Mouse (Mus musculus) lung, embryonic 16.5 days (tissue): Measurements from ENCODE around the gene Vstm2l. TPM values are rescaled to one million over a fixed set of nuclear protein-coding genes. Genes with fewer than 3 reads are reported as not detected.

Experiments used
- polyA plus RNA-seq: library from polyadenylated mRNA; unstranded; fragments of >200 nt; fragmentation: Nextera tagmentation; extraction: Ambion mirVana; gene quantifications from 2 replicates; pipeline ENCODE4 v1.2.1, GENCODE M21; 2015

The Vstm2l gene
- polyA plus RNA-seq, 1 experiment from 2014 or later: not detected

Other genes starting within 250 kb of the Vstm2l start
- 51.7 and 54.7 TPM in 2 replicates for gene Ctnnbl1, start 177.3 kb upstream of the Vstm2l start, polyA plus RNA-seq
- gene Tti1, start 113.8 kb downstream of the Vstm2l start, polyA plus RNA-seq: 25.5 and 25.7 TPM in 2 replicates
- gene Rprd1b, start 113.8 kb downstream of the Vstm2l start, polyA plus RNA-seq: 40.4 and 43.4 TPM in 2 replicates
- 75.8 and 81.6 TPM in 2 replicates for gene Tgm2, start 231.8 kb downstream of the Vstm2l start, polyA plus RNA-seq